Mouse (Mus musculus) stomach, postnatal 0 days (tissue): ENCODE results near the gene Ttyh2.
"Not testable (repeated sequence)": the region's sequence is repeated elsewhere in the genome, so short reads cannot be mapped to it uniquely, and the experiment has no call there.

Source experiments
- CTCF ChIP-seq: IDR thresholded peaks from 2 replicates; pipeline ENCODE4 v1.5.1; 2016; ENCODE audit warnings: antibody characterized with exemption, low read depth, mild to moderate bottlenecking, moderate library complexity
- EP300 ChIP-seq: optimal IDR thresholded peaks from 2 replicates; pipeline ENCODE3; 2016; ENCODE audit warnings: antibody characterized with exemption

DNA sequence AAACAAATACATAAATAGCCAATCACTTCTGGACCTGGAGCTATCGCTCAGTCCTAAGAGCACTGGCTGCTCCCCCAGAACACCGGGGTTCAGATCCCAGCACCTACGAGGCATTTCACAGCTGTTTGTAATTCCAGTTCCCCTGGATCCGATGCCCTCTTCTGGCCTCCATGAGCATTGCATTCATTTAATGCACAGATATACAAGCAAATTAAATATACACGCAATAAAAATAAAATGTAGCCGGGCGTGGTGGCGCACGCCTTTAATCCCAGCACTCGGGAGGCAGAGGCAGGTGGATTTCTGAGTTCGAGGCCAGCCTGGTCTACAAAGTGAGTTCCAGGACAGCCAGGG lies 7.3 kb upstream of the Ttyh2 start:
- peak; percentile 50 for TF ChIP-seq CTCF
- not testable (repeated sequence) for TF ChIP-seq EP300
